Mouse (Mus musculus) layer of hippocampus, adult 2 months (tissue): Measurements from ENCODE around the gene Olfr1024. TPM values are rescaled to one million over a fixed set of nuclear protein-coding genes. Genes with fewer than 3 reads are reported as not detected.

ENCODE experiments used
- DNase-seq, 2 experiments: peaks; one replicate each; pipeline ENCODE4 v3.0.0; 2022; ENCODE audit warnings: low spot score in 2 of 2
- H3K27ac ChIP-seq: fragments of 200-600 bp; 2 replicates; pipeline ENCODE4 v1.8.1; 2022
- H3K4me3 ChIP-seq: fragments of 200-600 bp; 2 replicates; pipeline ENCODE4 v1.8.1; 2022; ENCODE audit warnings: mild to moderate bottlenecking
- CTCF ChIP-seq: fragments of 200-600 bp; conservative IDR thresholded peaks from 2 replicates; pipeline ENCODE4 v1.8.1; 2022; ENCODE audit warnings: antibody characterized with exemption, mild to moderate bottlenecking, moderate library complexity
- long read RNA-seq, 2 experiments: library from polyadenylated mRNA; stranded (forward); transcript quantifications; one replicate each; pipeline ENCODE4 v2.0.0; 2021; ENCODE audit warnings: borderline mapping rate in 2 of 2
- total RNA-seq, 2 experiments: library from RNA; stranded (reverse); gene quantifications; 2 replicates each; pipeline ENCODE4 v1.2.3; 2021

Gene Olfr1024
- total RNA-seq: not detected
- long read RNA-seq, experiment 1: 0 reads
- long read RNA-seq, experiment 2: 0 reads

GRCm38 (mm10) chr2:85904952-85905351 is at the start of gene Olfr1024:
Gene Olfr1024 (minus strand): TSS chr2:85905052.
- no peak for TF ChIP-seq CTCF
- Histone ChIP-seq H3K27ac (no peak within 1 kb of the TSS), H3K4me3 (no peak within 1 kb of the TSS)
- no peak for DNase-seq

GRCm38 (mm10) chr2:85950137-85950536 is 45.3 kb upstream of the Olfr1024 start, which contains the start of gene Olfr1028:
Gene Olfr1028 (plus strand): TSS chr2:85950437.
- DNase-seq: no peak
- no peak within 1 kb of the TSS for H3K4me3 ChIP-seq
- H3K27ac ChIP-seq: no peak within 1 kb of the TSS
- no peak for TF ChIP-seq CTCF

GRCm38 (mm10) chr2:85921258-85921657 is 16.4 kb upstream of the Olfr1024 start, which contains the start of gene Olfr1026:
Gene Olfr1026 (plus strand): TSS chr2:85921558.
- Histone ChIP-seq H3K27ac (no peak within 1 kb of the TSS), H3K4me3 (no peak within 1 kb of the TSS)
- TF ChIP-seq CTCF: no peak
- no peak for DNase-seq

GRCm38 (mm10) chr2:85914893-85915292 is 10.0 kb upstream of the Olfr1024 start, which contains the start of gene Olfr1025-ps1:
Gene Olfr1025-ps1 (plus strand): TSS chr2:85915193.
- H3K27ac ChIP-seq: no peak within 1 kb of the TSS
- no peak for DNase-seq
- TF ChIP-seq CTCF: no peak
- H3K4me3 ChIP-seq: no peak within 1 kb of the TSS

- TF ChIP-seq CTCF: no peak
- H3K27ac ChIP-seq: no peak overlapping the region
- H3K4me3 ChIP-seq: no peak overlapping the region
- DNase-seq: no peak
These were observed 8.3 kb upstream of the Olfr1024 start for GRCm38 (mm10) chr2:85913197-85913596.

- TF ChIP-seq CTCF: no peak
- Histone ChIP-seq H3K4me3 (no peak within 1 kb of the TSS), H3K27ac (no peak within 1 kb of the TSS)
- no peak for DNase-seq
These were observed 19.5 kb downstream of the Olfr1024 start, which contains the start of gene Olfr1023 for GRCm38 (mm10) chr2:85885340-85885739. Gene Olfr1023 (plus strand): TSS chr2:85885640.

GRCm38 (mm10) chr2:85868294-85868693 is 36.6 kb downstream of the Olfr1024 start, which contains the start of gene Olfr1022:
Gene Olfr1022 (plus strand): TSS chr2:85868594.
- no peak within 1 kb of the TSS for H3K27ac ChIP-seq
- no peak within 1 kb of the TSS for H3K4me3 ChIP-seq
- TF ChIP-seq CTCF: no peak
- DNase-seq: no peak

Other genes starting within 250 kb of the Olfr1024 start
- not detected for gene Olfr154, start 240.6 kb downstream of the Olfr1024 start, total RNA-seq
- not detected for gene Olfr1006, start 226.3 kb downstream of the Olfr1024 start, total RNA-seq
- not detected for gene Olfr1008, start 215.6 kb downstream of the Olfr1024 start, total RNA-seq
- not detected for gene Olfr1009, start 189.6 kb downstream of the Olfr1024 start, total RNA-seq
- not detected for gene Olfr1012, start 142.3 kb downstream of the Olfr1024 start, total RNA-seq
- gene Olfr1013, start 138.0 kb downstream of the Olfr1024 start, total RNA-seq: not detected
- gene Olfr1014, start 132.3 kb downstream of the Olfr1024 start, total RNA-seq: not detected
- gene Olfr1015, start 123.0 kb downstream of the Olfr1024 start, total RNA-seq: not detected
- not detected for gene Olfr1016, start 102.5 kb downstream of the Olfr1024 start, total RNA-seq
- not detected for gene Olfr1018, start 86.6 kb downstream of the Olfr1024 start, total RNA-seq
- not detected for gene Olfr1019, start 59.6 kb downstream of the Olfr1024 start, total RNA-seq
- not detected for gene Olfr1020, start 58.0 kb downstream of the Olfr1024 start, total RNA-seq
- not detected for gene Olfr1022, start 36.5 kb downstream of the Olfr1024 start, total RNA-seq
- not detected for gene Olfr1023, start 19.4 kb downstream of the Olfr1024 start, total RNA-seq
- gene Olfr1025-ps1, start 10.1 kb upstream of the Olfr1024 start, total RNA-seq: not detected
- gene Olfr1026, start 16.5 kb upstream of the Olfr1024 start, total RNA-seq: not detected
- under 1 TPM in 1 of 2 experiments, not detected in 1; 0.10 TPM for gene Olfr1028, start 45.4 kb upstream of the Olfr1024 start, total RNA-seq
- gene Olfr1029, start 68.8 kb upstream of the Olfr1024 start, total RNA-seq: not detected
- gene Olfr1030, start 74.2 kb upstream of the Olfr1024 start, total RNA-seq: not detected
- not detected for gene Olfr1031, start 85.3 kb upstream of the Olfr1024 start, total RNA-seq
- gene Olfr1032, start 100.5 kb upstream of the Olfr1024 start, total RNA-seq: not detected
- gene Olfr1033, start 115.6 kb upstream of the Olfr1024 start, total RNA-seq: not detected
- not detected for gene Olfr1034, start 140.8 kb upstream of the Olfr1024 start, total RNA-seq
- gene Olfr1036, start 168.9 kb upstream of the Olfr1024 start, total RNA-seq: not detected
- gene Olfr1037, start 182.3 kb upstream of the Olfr1024 start, total RNA-seq: not detected
- not detected for gene Olfr1039, start 230.9 kb upstream of the Olfr1024 start, total RNA-seq
- gene Olfr1040, start 241.7 kb upstream of the Olfr1024 start, total RNA-seq: not detected